In genomic region chr2:25263623-25264285, GRCm38 (mm10) we compare ENCODE assay signal across 8 mouse cellular contexts. TPM values are rescaled to one million over a fixed set of nuclear protein-coding genes. Genes with fewer than 3 reads are reported as not detected.
DNase-seq lines count a peak whose midpoint lies in the region; ATAC-seq and TF ChIP-seq lines count a peak whose summit lies in the region.

No protein-coding gene starts in this region.

- H3K4me1 ChIP-seq in heart, adult 2 months (ENCODE audit: control insufficient read depth, insufficient read depth, low read length) = peaks cover 20% of the 10 kb centered on the region
- H3K4me1 ChIP-seq in testis, adult 2 months (ENCODE audit: control insufficient read depth, insufficient read depth, low read length) = peaks cover 24% of the 10 kb centered on the region
- peaks cover 39% of the 10 kb centered on the region for H3K4me1 ChIP-seq in limb, embryonic 13.5 days
- H3K4me1 ChIP-seq in stomach, embryonic 16.5 days (ENCODE audit: control insufficient read depth, insufficient read depth, low read length) = peaks cover 36% of the 10 kb centered on the region

- peak overlapping the region; percentile 79 for H3K9ac ChIP-seq in heart, adult 2 months (ENCODE audit: low read depth, low read length)
- peak overlapping the region; percentile 79 for H3K9ac ChIP-seq in limb, embryonic 13.5 days
- peak overlapping the region; percentile 82 for H3K9ac ChIP-seq in stomach, embryonic 16.5 days (ENCODE audit: low read length)

- intact Hi-C loops in heart, adult 2 months (cut with DNase I) = no loop called here
- intact Hi-C loops in heart, postnatal 36 days (cut with DNase I) = no loop called here

- DNase-seq in heart, adult 2 months = no peak
- DNase-seq in heart, postnatal 36 days = no peak
- no peak for DNase-seq in testis, postnatal 10 days (ENCODE audit: low spot score)
- DNase-seq in MN1 (ENCODE audit: low spot score) = no peak
- no peak for DNase-seq in Muller cell, postnatal 12 days (ENCODE audit: inconsistent ontology term)

- no peaks in the 10 kb centered on the region for H3K9me3 ChIP-seq in limb, embryonic 13.5 days
- H3K9me3 ChIP-seq in stomach, embryonic 16.5 days (replicated peaks; ENCODE audit: control insufficient read depth, low read length) = no peaks in the 10 kb centered on the region

- TF ChIP-seq EP300 in heart, adult 2 months (IDR thresholded peaks at IDR 0.05; ENCODE audit: insufficient read depth, low read depth, low read length) = no peak

- 43% methylated on average over 12 of the region's 12 CpGs for WGBS in heart, adult 2 months
- 18% methylated on average over 12 of the region's 12 CpGs for WGBS in limb, embryonic 13.5 days
- WGBS in stomach, embryonic 16.5 days = 22% methylated on average over 12 of the region's 12 CpGs

- TF ChIP-seq POLR2A in heart, adult 2 months (IDR thresholded peaks at IDR 0.05; ENCODE audit: insufficient read depth, low read depth, low read length) = no peak
- TF ChIP-seq POLR2A in testis, adult 2 months (IDR thresholded peaks at IDR 0.05; ENCODE audit: control insufficient read depth, low read depth, low read length) = no peak

- peak overlapping the region; percentile 63; the same call in 1 of the 2 replicates for H3K27ac ChIP-seq in heart, adult 2 months
- peak overlapping the region; percentile 51 for H3K27ac ChIP-seq in testis, adult 2 months (ENCODE audit: control insufficient read depth, insufficient read depth, low read depth, low read length)
- H3K27ac ChIP-seq in limb, embryonic 13.5 days = no peak overlapping the region
- H3K27ac ChIP-seq in stomach, embryonic 16.5 days (ENCODE audit: low read length) = no peak overlapping the region; the same call in 1 of the 2 replicates

- no peaks in the 10 kb centered on the region for H3K36me3 ChIP-seq in heart, adult 2 months (ENCODE audit: control insufficient read depth, insufficient read depth, low read length)
- no peaks in the 10 kb centered on the region; the same call in 1 of the 2 replicates for H3K36me3 ChIP-seq in testis, adult 2 months (ENCODE audit: control insufficient read depth, insufficient read depth, low read length)
- peaks cover 9% of the 10 kb centered on the region; the same call in 1 of the 2 replicates for H3K36me3 ChIP-seq in limb, embryonic 13.5 days
- no peaks in the 10 kb centered on the region; the same call in 1 of the 2 replicates for H3K36me3 ChIP-seq in stomach, embryonic 16.5 days (ENCODE audit: control insufficient read depth, insufficient read depth, low read length)

- ATAC-seq in limb, embryonic 13.5 days (ENCODE audit: low FRiP score, low read depth) = no peak
- ATAC-seq in stomach, embryonic 16.5 days (ENCODE audit: insufficient read depth, low FRiP score) = no peak

- no peaks in the 10 kb centered on the region for H3K27me3 ChIP-seq in heart, adult 2 months (ENCODE audit: control insufficient read depth, insufficient read depth, low read length)
- H3K27me3 ChIP-seq in testis, adult 2 months (ENCODE audit: control insufficient read depth, insufficient read depth, low read length) = no peaks in the 10 kb centered on the region
- H3K27me3 ChIP-seq in limb, embryonic 13.5 days = peaks cover 22% of the 10 kb centered on the region
- peaks cover 7% of the 10 kb centered on the region; the same call in 1 of the 2 replicates for H3K27me3 ChIP-seq in stomach, embryonic 16.5 days (ENCODE audit: control insufficient read depth, insufficient read depth, low read length)

- H3K4me2 ChIP-seq in limb, embryonic 13.5 days (replicated peaks) = peak overlapping the region; percentile 99
- peak overlapping the region; percentile 85 for H3K4me2 ChIP-seq in stomach, embryonic 16.5 days (ENCODE audit: low read depth, low read length)

- TF ChIP-seq CTCF in heart, adult 2 months (IDR thresholded peaks at IDR 0.05) = no peak
- TF ChIP-seq CTCF in testis, adult 2 months (IDR thresholded peaks at IDR 0.05; ENCODE audit: control insufficient read depth, insufficient read depth, insufficient replicate concordance, low read depth, low read length) = no peak

- H3K4me3 ChIP-seq in heart, adult 2 months = peak overlapping the region; percentile 96
- H3K4me3 ChIP-seq in testis, adult 2 months (ENCODE audit: control insufficient read depth, low read depth, low read length) = peak overlapping the region; percentile 91
- H3K4me3 ChIP-seq in limb, embryonic 13.5 days = peak overlapping the region; percentile 68
- peak overlapping the region; percentile 72 for H3K4me3 ChIP-seq in stomach, embryonic 16.5 days (replicated peaks; ENCODE audit: low read length)

- H3K79me2 ChIP-seq in heart, adult 2 months (replicated peaks; ENCODE audit: control insufficient read depth, insufficient read depth, low read length) = no peaks in the 10 kb centered on the region

RNA-seq across cellular contexts. Expression of gene Tprn, which starts 1.3 kb away (rescaled TPM):
- 1 to 10 TPM; 5.9 to 6.7 TPM for total RNA-seq in heart, adult 2 months (2021)
- 7.5 and 9.9 TPM in 2 replicates for polyA plus RNA-seq in heart, adult 2 months (2012; rRNA removed)
- 1 to 10 TPM; 4.8 to 8.6 TPM for total RNA-seq in heart, postnatal 36 days (2021)
- polyA plus RNA-seq in testis, adult 2 months (2012; rRNA removed) = 357 and 363 TPM in 2 replicates
- 7.2 and 8.2 TPM in 2 replicates for polyA plus RNA-seq in limb, embryonic 13.5 days (2015; fragmentation: Nextera tagmentation; extraction: Ambion mirVana)
- 17.9 and 19.0 TPM in 2 replicates for polyA plus RNA-seq in stomach, embryonic 16.5 days (2015; fragmentation: Nextera tagmentation; extraction: Ambion mirVana)

RNA-seq across cellular contexts. Expression of gene Ssna1, which starts 8.5 kb away (rescaled TPM):
- 10 to 100 TPM; 39.7 to 41.5 TPM for total RNA-seq in heart, adult 2 months (2021)
- 33.1 and 36.3 TPM in 2 replicates for polyA plus RNA-seq in heart, adult 2 months (2012; rRNA removed)
- 10 to 100 TPM; 37.4 to 44.0 TPM for total RNA-seq in heart, postnatal 36 days (2021)
- 54.9 and 64.2 TPM in 2 replicates for polyA plus RNA-seq in testis, adult 2 months (2012; rRNA removed)
- 231 and 234 TPM in 2 replicates for polyA plus RNA-seq in limb, embryonic 13.5 days (2015; fragmentation: Nextera tagmentation; extraction: Ambion mirVana)
- 199 TPM in 2 replicates for polyA plus RNA-seq in stomach, embryonic 16.5 days (2015; fragmentation: Nextera tagmentation; extraction: Ambion mirVana)

RNA-seq across cellular contexts. Expression of gene Tmem203, which starts 8.5 kb away (rescaled TPM):
- total RNA-seq in heart, adult 2 months (2021) = 10 to 100 TPM; 13.1 to 14.1 TPM
- polyA plus RNA-seq in heart, adult 2 months (2012; rRNA removed) = 18.2 and 22.2 TPM in 2 replicates
- 10 to 100 TPM; 13.4 to 15.1 TPM for total RNA-seq in heart, postnatal 36 days (2021)
- 63.3 and 69.3 TPM in 2 replicates for polyA plus RNA-seq in testis, adult 2 months (2012; rRNA removed)
- 23.6 and 24.2 TPM in 2 replicates for polyA plus RNA-seq in limb, embryonic 13.5 days (2015; fragmentation: Nextera tagmentation; extraction: Ambion mirVana)
- polyA plus RNA-seq in stomach, embryonic 16.5 days (2015; fragmentation: Nextera tagmentation; extraction: Ambion mirVana) = 19.5 and 20.2 TPM in 2 replicates

RNA-seq across cellular contexts. Expression of gene Anapc2, which starts 8.5 kb away (rescaled TPM):
- 10 to 100 TPM; 36.0 to 36.3 TPM for total RNA-seq in heart, adult 2 months (2021)
- 57.2 and 68.2 TPM in 2 replicates for polyA plus RNA-seq in heart, adult 2 months (2012; rRNA removed)
- 10 to 100 TPM; 38.6 to 39.1 TPM for total RNA-seq in heart, postnatal 36 days (2021)
- polyA plus RNA-seq in testis, adult 2 months (2012; rRNA removed) = 29.3 and 32.3 TPM in 2 replicates
- polyA plus RNA-seq in limb, embryonic 13.5 days (2015; fragmentation: Nextera tagmentation; extraction: Ambion mirVana) = 150 and 154 TPM in 2 replicates
- 123 and 134 TPM in 2 replicates for polyA plus RNA-seq in stomach, embryonic 16.5 days (2015; fragmentation: Nextera tagmentation; extraction: Ambion mirVana)

RNA-seq across cellular contexts. Expression of gene AL732309.1, which starts 17.1 kb away (rescaled TPM):
- 1 to 10 TPM in 1 of 2 experiments, under 1 TPM in 1; 0.68 to 1.8 TPM for total RNA-seq in heart, adult 2 months (2021)
- 4.7 and 6.1 TPM in 2 replicates for polyA plus RNA-seq in heart, adult 2 months (2012; rRNA removed)
- total RNA-seq in heart, postnatal 36 days (2021) = 1 to 10 TPM; 1.2 to 2.2 TPM
- polyA plus RNA-seq in testis, adult 2 months (2012; rRNA removed) = 7.0 and 7.9 TPM in 2 replicates
- polyA plus RNA-seq in limb, embryonic 13.5 days (2015; fragmentation: Nextera tagmentation; extraction: Ambion mirVana) = 4.4 and 6.0 TPM in 2 replicates
- polyA plus RNA-seq in stomach, embryonic 16.5 days (2015; fragmentation: Nextera tagmentation; extraction: Ambion mirVana) = 10.1 and 12.8 TPM in 2 replicates

Comparison
In these comparisons a context has a peak if more than half of its experiments do, and no peak if none do; other contexts are left out.
1. H3K27ac ChIP-seq: peak in heart, adult 2 months (single experiment) and testis, adult 2 months (single experiment); none in limb, embryonic 13.5 days (single experiment) and stomach, embryonic 16.5 days (single experiment).
2. RNA of gene Tprn, which starts 1.3 kb away (polyA plus RNA-seq): 357 to 363 TPM in testis, adult 2 months; 17.9 to 19.0 TPM in stomach, embryonic 16.5 days, 7.5 to 9.9 TPM in heart, adult 2 months and 7.2 to 8.2 TPM in limb, embryonic 13.5 days; every median in the first group is over 10 times any median in the second.
3. Peak in every context shown above with its lines, with median percentiles within 50 percentile points of each other: H3K4me3 ChIP-seq and H3K9ac ChIP-seq.